Mouse (Mus musculus): ENCODE data around the gene Far1.

Far1 gene

DNA sequence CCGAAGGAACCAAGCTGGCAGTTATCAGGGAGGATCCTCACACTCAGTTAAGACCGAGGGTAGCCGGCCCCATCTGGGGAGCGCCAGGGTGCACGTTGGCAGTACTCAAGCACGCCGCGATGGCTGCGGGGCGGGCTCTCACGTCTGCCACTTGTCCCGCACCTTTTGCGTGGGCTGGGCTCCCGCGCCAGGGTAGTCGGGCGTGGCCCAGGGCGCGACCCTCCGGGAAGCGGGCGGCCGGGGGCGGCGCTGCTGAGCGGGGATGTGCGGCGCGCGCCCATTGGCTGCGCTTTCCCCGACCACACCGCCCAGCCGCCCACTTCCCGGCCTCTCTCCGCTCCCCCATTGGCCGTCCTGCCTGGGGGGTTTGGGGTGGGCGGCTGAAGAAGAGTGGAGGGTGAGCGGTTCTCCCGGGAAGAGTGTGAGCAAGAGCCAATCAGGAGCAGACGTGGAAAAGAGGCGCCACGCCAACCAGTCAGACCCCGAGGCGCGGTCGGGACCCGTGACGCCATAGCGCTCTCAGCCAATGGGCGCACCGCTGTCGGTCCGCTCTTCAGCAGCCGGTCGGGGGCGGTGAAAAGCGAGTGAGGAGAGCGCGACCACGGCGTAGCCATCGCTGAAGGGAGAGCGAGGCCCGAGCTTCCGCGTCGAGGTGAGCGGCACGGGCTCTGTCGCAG lies at the start of gene Far1:
Far1 (plus strand) TSS at position 549 of the 677 bp plus-strand sequence.
- peak; percentile 98 to 99 for DNase-seq (ENCODE audit: inconsistent age in 2 of 2, low spot score in 1 of 2)

DNA sequence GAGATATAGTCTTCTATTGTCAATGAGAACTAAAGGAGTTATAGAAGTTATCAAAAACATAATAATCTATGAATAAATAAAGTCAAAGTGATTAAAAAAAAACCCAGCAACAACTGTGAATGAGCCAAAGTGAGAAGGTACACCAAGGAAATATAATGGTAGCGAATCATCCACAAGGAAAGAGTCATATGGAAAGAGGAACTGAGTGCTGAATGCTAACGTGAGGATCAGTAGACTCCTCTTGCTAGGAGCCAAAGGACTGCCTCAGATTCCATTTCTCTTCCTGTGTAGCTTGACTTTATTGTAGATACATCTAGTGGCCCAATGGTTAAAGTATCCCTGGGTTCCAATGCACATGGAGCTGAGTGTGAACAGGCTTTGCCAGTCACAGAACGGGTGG lies 45.3 kb upstream of the Far1 start:
- no peak for DNase-seq (ENCODE audit: inconsistent age in 2 of 2, low spot score in 1 of 2)

DNA sequence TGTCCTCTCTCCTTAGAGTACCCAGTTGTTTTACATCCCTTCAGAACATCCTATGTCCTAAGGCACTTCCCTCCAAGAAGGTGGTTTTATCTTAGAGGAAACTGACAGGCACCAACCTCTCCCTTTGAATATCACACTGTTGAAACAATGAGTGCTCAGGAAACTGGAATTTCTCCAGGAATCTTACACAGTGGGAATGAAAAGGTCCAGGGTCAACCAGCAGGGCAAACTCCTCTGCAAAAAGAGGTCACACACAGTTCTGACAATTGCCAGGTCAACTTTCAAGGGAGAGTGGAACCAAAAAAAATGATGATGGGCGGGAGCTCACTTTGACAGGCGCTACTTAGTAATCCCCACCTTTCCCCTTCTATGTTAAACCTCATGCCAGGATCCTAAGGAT lies 43.0 kb upstream of the Far1 start:
- peak in 1 of 2 experiments; percentile 23 for DNase-seq (ENCODE audit: inconsistent age in 2 of 2, low spot score in 1 of 2)

DNA sequence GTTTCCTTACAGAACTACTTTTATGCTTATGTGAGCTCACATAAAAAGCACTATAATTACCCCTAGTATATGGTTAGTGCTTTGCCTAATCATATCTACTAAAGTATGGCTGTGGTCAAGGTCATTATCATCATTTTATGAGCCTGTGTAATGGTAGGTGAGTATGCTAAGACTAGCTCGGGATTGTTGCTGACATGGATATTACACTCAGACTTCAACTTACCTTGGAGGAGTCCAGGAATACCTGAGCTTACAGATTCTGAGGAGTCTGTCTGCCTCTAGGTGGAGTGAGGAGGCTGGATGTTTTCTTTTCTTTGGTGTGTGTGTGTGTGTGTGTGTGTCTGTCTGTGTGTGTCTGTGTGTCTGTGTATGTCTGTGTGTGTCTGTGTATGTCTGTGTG lies 42.0 kb upstream of the Far1 start:
- no peak for DNase-seq (ENCODE audit: inconsistent age in 2 of 2, low spot score in 1 of 2)

DNA sequence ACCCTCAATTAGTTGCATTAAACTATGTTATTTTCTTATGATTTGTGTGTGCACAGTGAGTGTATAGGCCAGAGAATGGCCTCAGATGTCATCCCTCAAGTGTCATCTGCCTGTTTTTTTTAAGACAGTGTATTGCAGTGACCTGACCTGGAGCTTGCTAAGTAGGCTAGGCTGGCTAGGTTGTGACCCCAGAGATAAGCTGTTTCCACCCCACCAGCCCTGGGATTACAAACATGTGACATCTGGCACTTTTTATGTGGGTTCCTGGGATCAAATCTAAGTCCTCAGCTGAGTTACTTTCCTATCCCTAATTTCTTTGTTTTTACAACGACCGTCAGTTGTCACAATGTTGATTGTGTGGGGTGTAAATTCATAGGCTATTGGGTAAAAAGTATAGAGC lies 17.8 kb upstream of the Far1 start:
- DNase-seq (ENCODE audit: inconsistent age in 2 of 2, low spot score in 1 of 2): no peak

DNA sequence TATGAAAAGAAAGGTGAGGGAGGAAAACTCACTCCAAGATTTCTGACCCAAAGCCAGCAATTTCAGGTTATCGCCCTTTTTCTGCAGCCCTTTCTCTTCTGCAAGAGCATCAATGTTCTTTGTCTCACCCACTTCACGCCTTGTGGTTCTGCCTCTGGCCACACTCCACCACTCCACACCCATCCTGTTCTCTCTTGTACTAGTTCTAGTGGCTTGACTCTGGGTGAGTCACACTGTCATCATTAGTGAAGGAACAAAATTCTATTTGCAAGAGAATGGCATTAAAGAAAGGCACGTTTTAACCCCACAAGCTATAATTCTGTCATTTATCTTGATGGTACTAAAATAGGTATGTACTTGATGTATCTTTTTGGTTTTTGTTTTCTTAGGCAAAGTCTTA lies 15.2 kb upstream of the Far1 start:
- no peak for DNase-seq (ENCODE audit: inconsistent age in 2 of 2, low spot score in 1 of 2)

DNA sequence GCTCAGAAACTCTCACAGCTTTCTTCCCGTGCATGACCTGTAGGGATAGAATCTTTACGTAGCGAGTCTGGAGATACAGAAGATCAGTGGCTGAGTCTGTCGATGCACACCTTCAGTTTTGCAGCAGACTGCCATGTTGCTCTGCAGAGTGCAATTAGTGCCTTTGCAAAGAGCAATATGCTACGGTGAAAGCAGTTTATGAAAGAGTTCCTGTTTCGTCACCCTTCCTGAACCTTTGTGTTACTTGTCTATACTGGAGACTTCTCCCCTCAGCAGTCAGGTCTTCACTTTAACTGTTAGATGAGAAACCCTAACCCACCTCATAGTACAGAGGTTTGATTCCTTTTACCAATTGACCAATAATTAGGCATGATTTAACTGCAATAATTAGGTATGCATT lies 13.8 kb upstream of the Far1 start:
- no peak for DNase-seq (ENCODE audit: inconsistent age in 2 of 2, low spot score in 1 of 2)

DNA sequence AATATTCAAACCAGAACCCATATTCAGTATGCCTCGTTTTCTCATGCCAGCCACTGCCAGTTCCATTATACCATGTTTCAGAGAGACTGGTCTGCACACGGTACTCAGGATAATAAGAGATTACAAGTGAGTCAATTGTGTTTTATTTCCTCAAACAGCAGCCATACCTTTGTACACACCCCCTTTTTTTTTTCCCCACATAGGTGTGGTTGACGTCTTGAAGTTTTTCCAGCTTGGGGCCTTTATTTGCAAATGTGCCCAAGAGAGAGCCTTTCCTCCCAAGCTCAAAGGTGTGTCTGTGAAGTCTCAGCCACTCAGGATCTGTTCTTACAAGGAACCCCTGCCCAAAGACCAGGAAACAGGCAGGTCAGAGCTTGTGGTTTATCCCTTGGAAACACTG lies 11.2 kb upstream of the Far1 start:
- DNase-seq (ENCODE audit: inconsistent age in 2 of 2, low spot score in 1 of 2): no peak

DNA sequence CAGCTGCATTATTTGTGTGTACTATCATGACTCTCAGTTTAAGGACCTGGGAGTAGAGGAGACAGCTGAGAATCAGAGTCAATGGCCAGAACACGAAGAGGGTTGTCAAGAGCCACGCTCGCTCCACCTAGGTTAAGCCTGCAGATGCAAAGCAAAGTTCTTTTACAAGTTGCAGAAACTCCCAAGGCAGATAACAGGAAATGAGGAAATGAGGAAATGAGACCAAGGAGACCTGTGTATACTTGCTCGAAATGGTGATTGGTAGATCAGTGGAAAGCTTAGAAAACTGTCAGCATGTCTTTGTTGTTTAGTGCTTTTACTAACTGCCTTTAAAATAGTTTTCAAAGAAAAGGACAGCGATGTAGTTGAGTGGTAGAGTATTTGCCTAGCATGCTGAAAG lies 8.6 kb upstream of the Far1 start:
- DNase-seq (ENCODE audit: inconsistent age in 2 of 2, low spot score in 1 of 2): no peak

DNA sequence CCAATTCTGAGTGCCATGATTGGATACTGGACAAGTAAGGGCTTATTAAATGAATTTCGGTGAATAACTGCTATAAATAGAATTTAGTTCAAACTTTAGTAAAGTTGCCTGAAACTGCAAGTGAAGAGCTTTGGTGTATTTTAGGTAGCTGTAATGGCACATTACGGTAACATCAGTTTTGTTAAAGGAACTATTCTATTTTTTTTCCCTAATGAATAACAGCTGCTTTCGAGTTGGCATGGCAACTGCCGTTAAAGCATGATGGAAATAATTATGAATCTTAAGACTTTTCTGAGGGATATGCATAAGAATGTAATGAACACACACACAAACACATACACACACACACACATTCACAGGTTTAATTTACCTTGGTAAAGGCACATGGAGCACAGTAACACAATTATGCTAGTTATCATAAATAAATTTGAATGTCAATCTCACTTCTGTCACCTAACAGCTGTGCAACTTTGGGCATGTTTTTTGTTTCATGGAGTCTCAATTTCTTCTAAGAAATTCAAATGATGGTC lies 8.1 kb upstream of the Far1 start:
- no peak for DNase-seq (ENCODE audit: inconsistent age in 2 of 2, low spot score in 1 of 2)

DNA sequence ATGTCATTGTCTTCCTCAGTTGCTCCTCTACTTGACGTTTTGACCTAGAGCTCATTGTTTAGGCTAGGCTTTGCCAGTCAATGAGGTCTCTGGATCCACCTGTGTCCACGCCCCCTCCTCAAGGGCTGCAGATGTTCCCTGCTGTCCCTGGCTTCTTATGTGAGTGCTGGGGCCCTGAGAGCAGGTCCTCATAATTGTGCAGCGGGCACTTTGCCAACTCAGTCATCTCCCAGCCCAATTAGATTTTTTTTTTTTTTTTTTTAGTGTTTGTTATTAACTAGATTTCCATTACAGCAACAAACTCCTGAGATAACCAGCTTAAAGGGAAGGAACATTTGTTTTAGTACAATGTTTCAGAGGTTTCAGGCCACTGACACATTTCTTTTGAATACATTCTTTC lies 5.8 kb upstream of the Far1 start:
- DNase-seq (ENCODE audit: inconsistent age in 2 of 2, low spot score in 1 of 2): no peak

DNA sequence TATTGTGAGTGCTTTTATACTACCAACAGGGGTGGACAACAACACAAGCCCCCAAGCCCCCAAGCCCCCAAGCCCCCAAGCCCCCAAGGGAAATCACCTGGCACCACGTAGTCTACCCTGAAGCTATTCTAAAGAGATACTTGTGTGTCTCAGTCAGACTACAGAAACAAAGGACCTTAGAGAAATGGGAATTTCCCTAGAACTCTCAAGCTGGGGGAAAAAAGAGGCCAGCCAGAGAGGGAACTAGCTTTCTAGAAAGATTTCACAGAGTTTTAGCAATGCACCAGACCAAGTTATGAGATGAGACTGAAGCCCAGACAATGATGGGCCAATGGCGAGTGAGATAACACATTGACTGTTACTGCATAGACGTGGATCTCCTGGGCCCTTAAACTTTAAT lies 2.2 kb upstream of the Far1 start:
- DNase-seq (ENCODE audit: inconsistent age in 2 of 2, low spot score in 1 of 2): no peak

DNA sequence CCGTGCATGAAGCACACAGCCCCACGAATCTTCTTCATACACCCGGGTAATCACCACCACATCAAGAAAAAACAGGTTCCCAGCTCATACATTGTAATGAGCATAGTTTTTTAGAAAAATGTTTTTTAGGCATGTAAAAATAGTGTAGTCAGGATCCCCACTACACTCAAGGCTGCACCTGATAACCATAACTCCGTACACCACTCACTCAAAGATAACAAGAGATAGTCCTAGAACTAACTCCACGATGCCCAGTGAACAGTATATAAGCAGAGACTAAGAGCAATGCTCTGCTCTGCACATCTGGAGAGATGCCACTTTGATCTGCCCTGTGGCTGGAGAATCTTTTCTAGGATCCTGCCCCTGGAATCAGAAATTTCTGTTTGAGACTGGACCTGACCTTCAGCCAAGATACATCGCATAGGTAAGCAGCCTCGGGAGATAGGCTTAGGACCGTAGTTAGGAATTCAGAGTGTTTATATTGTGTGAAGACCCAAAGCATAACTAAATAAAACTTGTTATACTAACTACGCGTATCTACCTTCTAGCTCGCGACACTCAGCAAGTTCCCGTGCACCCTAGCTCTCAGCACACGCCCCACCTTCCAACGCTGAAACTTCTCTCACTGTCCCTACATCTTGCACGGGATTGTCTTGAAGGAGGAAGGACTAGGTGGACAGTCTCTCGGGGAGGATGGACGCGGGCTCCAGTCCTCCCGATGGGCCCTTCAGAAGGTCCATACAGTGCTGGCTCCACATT lies 928 bp upstream of the Far1 start:
- no peak for DNase-seq (ENCODE audit: inconsistent age in 2 of 2, low spot score in 1 of 2)

DNA sequence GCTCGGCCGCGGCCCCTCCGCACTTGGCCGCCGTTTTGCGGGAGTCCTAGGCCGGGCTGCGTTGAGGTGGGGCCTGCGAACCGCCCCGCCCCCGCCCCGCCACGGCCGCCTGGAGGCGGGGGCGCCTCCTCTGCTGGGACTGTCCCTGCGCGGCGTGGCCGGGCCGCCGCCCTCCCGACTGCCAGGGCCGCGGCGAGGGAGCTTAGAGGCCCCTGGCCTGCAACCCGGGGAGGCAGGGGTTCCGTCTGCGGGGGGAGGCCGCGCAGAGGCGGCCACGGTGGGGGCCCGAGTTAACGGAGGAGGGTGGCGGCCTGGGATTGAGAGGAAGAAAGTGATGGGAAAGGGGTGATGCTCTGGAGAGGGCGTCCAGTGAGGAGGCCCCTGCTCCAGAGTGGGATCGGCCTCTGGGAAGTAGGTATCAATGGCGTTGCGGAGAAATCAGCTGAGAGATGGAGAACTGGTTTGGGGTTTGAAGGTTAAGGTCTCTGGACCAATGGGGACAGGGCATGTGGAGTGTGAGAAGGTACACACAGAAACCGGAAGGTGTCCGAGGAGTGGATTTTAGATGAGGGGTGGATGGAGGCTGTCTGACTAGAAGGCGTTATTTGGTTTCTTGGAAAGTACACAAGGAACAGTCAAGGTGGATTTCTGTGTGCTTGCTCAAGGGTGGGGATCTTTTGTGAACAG lies 472 bp downstream of the Far1 start:
- DNase-seq (ENCODE audit: inconsistent age in 2 of 2, low spot score in 1 of 2): no peak

DNA sequence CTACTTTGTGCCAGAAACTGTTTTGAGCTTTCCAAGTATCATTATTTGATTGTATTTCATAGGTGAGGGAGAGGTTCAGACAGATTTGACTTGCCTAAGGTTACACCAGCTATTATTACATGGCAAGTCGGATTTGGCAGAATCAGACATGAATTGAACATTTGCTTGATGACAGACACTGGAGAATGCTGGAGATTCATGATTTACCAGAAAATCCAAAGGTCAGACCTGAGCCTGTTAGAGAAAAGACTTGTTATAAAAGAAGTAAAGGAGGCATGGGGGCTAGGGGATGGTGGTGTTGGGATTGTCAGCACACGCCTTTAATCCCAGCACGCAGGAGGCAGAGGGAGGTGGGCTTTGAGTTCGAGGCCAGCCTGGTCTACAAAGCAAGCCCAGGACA lies 2.2 kb downstream of the Far1 start:
- no peak for DNase-seq (ENCODE audit: inconsistent age in 2 of 2, low spot score in 1 of 2)

DNA sequence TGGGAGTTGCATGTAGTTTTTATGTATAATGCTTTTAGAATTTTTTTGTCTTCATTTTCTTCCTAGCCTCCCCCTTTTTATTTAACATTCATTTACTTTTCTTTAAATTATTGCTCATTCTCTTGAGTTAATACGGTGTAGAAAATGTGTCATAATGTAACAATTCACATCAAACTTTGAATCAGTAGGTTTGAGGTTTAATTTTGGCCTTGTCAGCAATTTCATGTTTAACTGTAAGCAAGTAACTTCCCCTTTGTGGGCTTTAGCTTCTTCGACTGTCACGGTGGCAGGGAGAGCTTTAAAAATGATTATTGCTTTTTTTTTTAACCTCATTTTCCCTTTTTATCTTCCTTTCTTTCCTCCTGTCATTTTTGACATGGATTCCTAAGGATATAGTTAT lies 4.8 kb downstream of the Far1 start:
- no peak for DNase-seq (ENCODE audit: inconsistent age in 2 of 2, low spot score in 1 of 2)

DNA sequence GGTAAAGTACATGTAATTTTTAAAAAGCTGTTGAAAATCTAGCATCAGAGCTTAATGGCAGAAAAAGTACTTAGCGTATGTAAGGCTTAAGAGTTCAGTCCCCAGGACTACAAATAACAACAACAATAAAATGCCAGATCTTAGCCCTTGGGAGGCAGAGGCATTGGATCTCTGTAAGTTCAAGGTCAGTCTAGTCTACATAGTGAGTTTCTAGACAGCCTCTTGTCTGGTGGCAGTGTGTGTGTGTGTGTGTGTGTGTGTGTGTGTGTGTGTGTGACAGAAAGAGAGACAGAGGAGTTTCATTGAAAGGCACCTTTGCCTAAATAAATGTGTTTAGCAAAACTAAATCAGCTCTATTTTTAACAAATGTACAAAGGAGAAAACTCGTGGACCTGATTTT lies 5.3 kb downstream of the Far1 start:
- DNase-seq (ENCODE audit: inconsistent age in 2 of 2, low spot score in 1 of 2): peak; percentile 11 to 57

DNA sequence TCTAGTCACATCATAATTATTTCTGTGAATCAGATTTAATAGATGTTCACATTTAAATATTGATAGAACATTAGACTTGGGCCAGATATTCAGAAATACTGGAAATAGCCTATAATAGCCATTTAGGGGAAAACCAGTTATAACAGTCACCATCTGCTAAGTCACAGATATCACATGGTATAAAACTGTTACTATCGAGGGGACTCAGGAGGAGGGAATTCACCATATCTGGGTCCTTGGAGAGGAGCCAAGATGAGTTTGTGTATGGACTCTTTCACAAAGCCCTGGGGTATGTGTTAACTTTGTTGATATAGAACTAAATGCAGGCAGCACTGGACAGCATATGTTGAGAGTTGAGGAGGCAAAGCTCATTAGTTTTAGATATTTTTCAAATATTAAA lies 29.5 kb downstream of the Far1 start:
- DNase-seq (ENCODE audit: inconsistent age in 2 of 2, low spot score in 1 of 2): no peak

DNA sequence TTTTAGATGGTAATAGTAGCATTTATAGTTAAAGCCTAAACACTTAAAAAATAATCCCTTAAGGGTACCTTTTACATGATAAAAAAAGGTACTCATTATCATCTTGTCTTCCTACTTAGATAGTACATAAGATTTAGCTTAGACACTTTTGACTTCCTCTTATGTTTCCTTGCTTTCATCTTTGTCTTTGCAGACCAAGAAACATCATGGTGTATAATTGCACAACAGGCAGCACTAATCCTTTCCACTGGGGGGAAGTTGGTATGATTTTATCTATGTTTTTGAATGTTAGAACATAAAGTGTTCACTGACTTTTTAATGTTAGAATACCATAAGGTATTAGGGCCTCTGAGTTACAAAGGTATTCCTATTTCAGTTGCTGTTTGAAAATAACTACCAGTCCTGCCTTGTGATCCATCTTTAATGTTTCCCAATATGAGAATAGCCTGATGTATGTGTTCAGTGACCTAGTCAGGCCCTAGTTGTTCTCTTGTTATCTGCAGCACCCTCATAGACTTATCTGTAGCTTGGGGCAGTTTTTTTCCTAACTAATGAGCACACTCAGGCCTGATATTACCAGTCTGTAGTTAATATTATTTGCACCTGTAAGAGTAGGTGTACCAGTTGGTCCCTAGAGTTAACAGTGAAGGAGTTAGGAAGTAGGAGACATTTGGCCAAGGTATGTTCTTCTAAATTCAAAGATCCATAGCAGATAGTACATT lies 38.3 kb downstream of the Far1 start:
- DNase-seq (ENCODE audit: inconsistent age in 2 of 2, low spot score in 1 of 2): no peak

DNA sequence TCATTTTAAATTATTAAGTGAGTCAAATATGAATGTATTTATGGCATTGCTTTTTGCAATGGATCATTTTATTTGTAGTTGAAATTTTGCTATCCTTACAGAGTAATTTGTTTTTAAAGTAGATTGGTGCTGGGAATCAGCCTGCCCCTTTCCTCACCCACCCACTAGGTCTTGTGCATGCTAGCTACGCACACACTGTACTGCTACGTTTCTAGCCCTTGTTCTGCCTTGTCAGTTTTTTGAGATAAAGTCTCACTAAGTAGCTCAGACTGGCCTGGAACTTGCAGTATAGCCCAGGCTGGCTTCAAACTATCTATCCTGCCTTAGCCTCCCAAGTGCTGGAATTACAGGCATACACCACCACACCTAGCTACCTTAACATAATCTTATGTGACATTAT lies 38.9 kb downstream of the Far1 start:
- no peak for DNase-seq (ENCODE audit: inconsistent age in 2 of 2, low spot score in 1 of 2)

DNA sequence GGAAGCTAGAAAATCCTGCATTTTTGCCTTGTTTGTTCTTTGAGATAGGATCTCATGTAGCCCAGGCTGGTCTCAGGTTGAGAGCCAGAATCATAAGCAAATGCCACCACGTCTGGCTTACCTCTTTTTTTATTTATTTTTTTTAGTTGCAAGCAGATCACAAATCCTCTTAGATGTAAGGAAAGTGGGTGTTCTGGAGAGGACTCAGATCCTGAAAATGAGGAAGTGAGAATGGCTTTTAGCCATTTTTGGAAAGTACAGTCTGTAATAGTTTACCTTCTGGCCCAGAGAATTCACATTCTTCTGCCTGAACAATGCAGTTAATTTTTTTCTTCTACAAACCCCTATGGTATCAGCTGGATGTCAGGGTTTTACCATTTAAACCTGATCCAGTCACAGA lies 42.5 kb downstream of the Far1 start:
- no peak for DNase-seq (ENCODE audit: inconsistent age in 2 of 2, low spot score in 1 of 2)
